Mouse (Mus musculus): ENCODE measurements around the gene Olfr117. TPM values are rescaled to one million over a fixed set of nuclear protein-coding genes. Genes with fewer than 3 reads are reported as not detected.

The Olfr117 gene
- not detected for polyA plus RNA-seq (2014; fragmentation: Illumina TruSeq; extraction: RNeasy Lipid Tissue Mini Kit (QIAGEN cat#74804); ENCODE audit: low replicate concordance)

GRCm38 (mm10) chr17:37663682-37664081 is at the start of gene Olfr117:
Gene Olfr117, minus strand, starts transcription at chr17:37663782.

DNA sequence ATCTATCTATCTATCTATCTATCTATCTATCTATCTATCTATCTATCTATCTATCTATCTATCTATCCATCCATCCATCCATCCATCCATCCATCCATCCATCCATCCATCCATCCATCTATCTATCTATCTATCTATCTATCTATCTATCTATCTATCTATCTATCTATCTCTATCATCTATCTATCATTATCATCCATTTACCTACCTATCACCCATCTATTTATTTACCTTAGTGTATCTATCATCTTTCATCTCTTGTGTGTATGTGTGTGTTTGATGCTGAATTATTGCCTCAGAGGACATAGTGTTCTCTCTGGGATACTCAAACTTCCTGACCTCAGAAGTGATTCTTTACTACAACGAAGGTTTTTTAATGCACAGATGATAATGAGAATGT is 32.7 kb upstream of the Olfr117 start, which contains the start of gene Olfr119:
Gene Olfr119 (plus strand): TSS at position 301 of the 400 bp plus-strand sequence.

DNA sequence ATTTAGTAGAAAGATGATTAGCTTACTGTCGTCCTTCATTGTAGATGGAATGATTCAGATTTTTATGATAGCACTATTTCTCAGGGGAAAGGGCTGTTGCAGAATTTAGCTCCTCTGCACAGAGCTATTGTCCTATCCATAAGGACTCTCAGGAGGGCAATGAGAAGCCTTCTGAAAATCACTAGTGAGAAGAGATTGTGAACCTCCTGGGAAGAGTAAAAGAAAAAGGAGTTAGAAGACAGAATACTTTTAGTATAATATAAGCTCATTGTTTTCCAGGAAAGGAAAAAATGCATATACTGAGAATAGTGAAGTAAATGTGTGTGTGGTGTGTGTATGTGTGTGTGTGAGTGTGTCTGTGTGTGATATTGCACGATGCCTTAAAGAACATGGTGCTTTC is 3.1 kb upstream of the Olfr117 start, which contains the start of gene Olfr118:
Gene Olfr118 (plus strand): TSS at position 301 of the 400 bp plus-strand sequence.

GRCm38 (mm10) chr17:37627009-37627408 is 36.6 kb downstream of the Olfr117 start, which contains the start of the genes Olfr115 and Olfr116:
Gene Olfr115, minus strand, starts transcription at chr17:37627109.
Gene Olfr116, minus strand, starts transcription at chr17:37627199.

Other genes with a start within 250 kb of the Olfr117 start
- not detected for gene Olfr108, start 218.3 kb downstream of the Olfr117 start, polyA plus RNA-seq (2014; fragmentation: Illumina TruSeq; extraction: RNeasy Lipid Tissue Mini Kit (QIAGEN cat#74804); ENCODE audit: low replicate concordance)
- not detected for gene Olfr109, start 204.9 kb downstream of the Olfr117 start, polyA plus RNA-seq (2014; fragmentation: Illumina TruSeq; extraction: RNeasy Lipid Tissue Mini Kit (QIAGEN cat#74804); ENCODE audit: low replicate concordance)
- 4.4 TPM for gene H2-M2, start 180.2 kb downstream of the Olfr117 start, polyA plus RNA-seq (2014; fragmentation: Illumina TruSeq; extraction: RNeasy Lipid Tissue Mini Kit (QIAGEN cat#74804); ENCODE audit: low replicate concordance)
- gene Olfr110, start 171.3 kb downstream of the Olfr117 start, polyA plus RNA-seq (2014; fragmentation: Illumina TruSeq; extraction: RNeasy Lipid Tissue Mini Kit (QIAGEN cat#74804); ENCODE audit: low replicate concordance), result not detected
- 0.45 TPM for gene Olfr111, start 155.8 kb downstream of the Olfr117 start, polyA plus RNA-seq (2014; fragmentation: Illumina TruSeq; extraction: RNeasy Lipid Tissue Mini Kit (QIAGEN cat#74804); ENCODE audit: low replicate concordance)
- not detected for gene Olfr112, start 94.3 kb downstream of the Olfr117 start, polyA plus RNA-seq (2014; fragmentation: Illumina TruSeq; extraction: RNeasy Lipid Tissue Mini Kit (QIAGEN cat#74804); ENCODE audit: low replicate concordance)
- not detected for gene Olfr113, start 86.1 kb downstream of the Olfr117 start, polyA plus RNA-seq (2014; fragmentation: Illumina TruSeq; extraction: RNeasy Lipid Tissue Mini Kit (QIAGEN cat#74804); ENCODE audit: low replicate concordance)
- gene Olfr114, start 71.0 kb downstream of the Olfr117 start, polyA plus RNA-seq (2014; fragmentation: Illumina TruSeq; extraction: RNeasy Lipid Tissue Mini Kit (QIAGEN cat#74804); ENCODE audit: low replicate concordance), result not detected
- gene Olfr115, start 36.7 kb downstream of the Olfr117 start, polyA plus RNA-seq (2014; fragmentation: Illumina TruSeq; extraction: RNeasy Lipid Tissue Mini Kit (QIAGEN cat#74804); ENCODE audit: low replicate concordance), result not detected
- gene Olfr116, start 36.6 kb downstream of the Olfr117 start, polyA plus RNA-seq (2014; fragmentation: Illumina TruSeq; extraction: RNeasy Lipid Tissue Mini Kit (QIAGEN cat#74804); ENCODE audit: low replicate concordance), result not detected
- gene Olfr118, start 3.2 kb upstream of the Olfr117 start, polyA plus RNA-seq (2014; fragmentation: Illumina TruSeq; extraction: RNeasy Lipid Tissue Mini Kit (QIAGEN cat#74804); ENCODE audit: low replicate concordance), result not detected
- gene Olfr119, start 32.8 kb upstream of the Olfr117 start, polyA plus RNA-seq (2014; fragmentation: Illumina TruSeq; extraction: RNeasy Lipid Tissue Mini Kit (QIAGEN cat#74804); ENCODE audit: low replicate concordance), result not detected
- not detected for gene Olfr120, start 58.0 kb upstream of the Olfr117 start, polyA plus RNA-seq (2014; fragmentation: Illumina TruSeq; extraction: RNeasy Lipid Tissue Mini Kit (QIAGEN cat#74804); ENCODE audit: low replicate concordance)
- gene Olfr121, start 85.1 kb upstream of the Olfr117 start, polyA plus RNA-seq (2014; fragmentation: Illumina TruSeq; extraction: RNeasy Lipid Tissue Mini Kit (QIAGEN cat#74804); ENCODE audit: low replicate concordance), result not detected
- gene Olfr122, start 104.8 kb upstream of the Olfr117 start, polyA plus RNA-seq (2014; fragmentation: Illumina TruSeq; extraction: RNeasy Lipid Tissue Mini Kit (QIAGEN cat#74804); ENCODE audit: low replicate concordance), result not detected
- not detected for gene Olfr123, start 129.7 kb upstream of the Olfr117 start, polyA plus RNA-seq (2014; fragmentation: Illumina TruSeq; extraction: RNeasy Lipid Tissue Mini Kit (QIAGEN cat#74804); ENCODE audit: low replicate concordance)
- gene Olfr124, start 136.1 kb upstream of the Olfr117 start, polyA plus RNA-seq (2014; fragmentation: Illumina TruSeq; extraction: RNeasy Lipid Tissue Mini Kit (QIAGEN cat#74804); ENCODE audit: low replicate concordance), result not detected
- gene Olfr125, start 169.2 kb upstream of the Olfr117 start, polyA plus RNA-seq (2014; fragmentation: Illumina TruSeq; extraction: RNeasy Lipid Tissue Mini Kit (QIAGEN cat#74804); ENCODE audit: low replicate concordance), result not detected
- not detected for gene Olfr126, start 183.7 kb upstream of the Olfr117 start, polyA plus RNA-seq (2014; fragmentation: Illumina TruSeq; extraction: RNeasy Lipid Tissue Mini Kit (QIAGEN cat#74804); ENCODE audit: low replicate concordance)
- not detected for gene Olfr127, start 236.7 kb upstream of the Olfr117 start, polyA plus RNA-seq (2014; fragmentation: Illumina TruSeq; extraction: RNeasy Lipid Tissue Mini Kit (QIAGEN cat#74804); ENCODE audit: low replicate concordance)

Data from small intestine, adult 10 weeks (tissue).